Mouse (Mus musculus) MEL (cell line): Measurements from ENCODE around the gene Cep170. TPM values are rescaled to one million over a fixed set of nuclear protein-coding genes. Genes with fewer than 3 reads are reported as not detected.

Experiments used
- DNase-seq: peaks from one replicate; pipeline ENCODE4 v3.0.0; 2011; ENCODE audit warnings: low read depth, low spot score
- H3K27ac ChIP-seq: 2 replicates; pipeline ENCODE4 v1.5.1; 2012; ENCODE audit warnings: low read depth, mild to moderate bottlenecking, control low read depth, low read length, moderate library complexity; ENCODE audit not compliant: control insufficient read depth
- H3K27me3 ChIP-seq, 2 experiments: fragments of 150-350 bp in 1 of 2; sonication (generic) in 1 of 2; 2 replicates each; pipeline ENCODE4 v1.6.1; 2012; ENCODE audit warnings: low read length in 2 of 2, mild to moderate bottlenecking in 2 of 2, improper control_type of control experiment in 1 of 2, moderate library complexity in 1 of 2; ENCODE audit not compliant: insufficient read depth in 2 of 2, control insufficient read depth in 1 of 2
- H3K36me3 ChIP-seq, 2 experiments: 2 replicates each; pipeline ENCODE4 v1.6.1; 2012 to 2014; ENCODE audit warnings: low read length in 2 of 2, improper control_type of control experiment in 1 of 2, inconsistent platforms in 1 of 2, mild to moderate bottlenecking in 1 of 2; ENCODE audit not compliant: insufficient read depth in 2 of 2, control insufficient read depth in 1 of 2
- H3K4me1 ChIP-seq, 2 experiments: fragments of 150-350 bp in 1 of 2; sonication (generic) in 1 of 2; 2 replicates each; pipeline ENCODE4 v1.6.1; 2012; ENCODE audit warnings: low read length in 2 of 2, improper control_type of control experiment in 1 of 2, mild to moderate bottlenecking in 1 of 2; ENCODE audit not compliant: insufficient read depth in 2 of 2, control insufficient read depth in 1 of 2
- H3K4me3 ChIP-seq, 2 experiments: fragments of 150-350 bp in 1 of 2; sonication (generic) in 1 of 2; 2 replicates each; pipeline ENCODE4 v1.5.1; 2012; ENCODE audit warnings: low read depth in 2 of 2, low read length in 2 of 2, mild to moderate bottlenecking in 2 of 2, moderate library complexity in 2 of 2, control low read depth in 1 of 2, improper control_type of control experiment in 1 of 2; ENCODE audit not compliant: control insufficient read depth in 1 of 2, insufficient read depth in 1 of 2
- H3K79me2 ChIP-seq: 2 replicates; pipeline ENCODE4 v1.6.1; 2012; ENCODE audit warnings: mild to moderate bottlenecking, low read length, moderate library complexity; ENCODE audit not compliant: control insufficient read depth, poor library complexity, insufficient read depth
- H3K9ac ChIP-seq: 2 replicates; pipeline ENCODE4 v1.6.1; 2012; ENCODE audit warnings: low read depth, mild to moderate bottlenecking, control low read depth, low read length, moderate library complexity; ENCODE audit not compliant: control insufficient read depth, poor library complexity, severe bottlenecking
- H3K9me3 ChIP-seq: fragments of 150-350 bp; sonication (generic); replicated peaks from 2 replicates; pipeline ENCODE4 v1.6.1; 2012; ENCODE audit warnings: mild to moderate bottlenecking, low read length, improper control_type of control experiment, moderate library complexity; ENCODE audit not compliant: insufficient read depth
- CHD1 ChIP-seq: IDR thresholded peaks from 2 replicates; pipeline ENCODE4 v1.6.1; 2012; ENCODE audit warnings: low read depth, mild to moderate bottlenecking, inconsistent platforms, low read length, improper control_type of control experiment
- CHD2 ChIP-seq: IDR thresholded peaks from 2 replicates; pipeline ENCODE4 v1.6.1; 2011; ENCODE audit warnings: low read length, improper control_type of control experiment
- CTCF ChIP-seq, 3 experiments: IDR thresholded peaks in 2 of 3; conservative IDR thresholded peaks in 1 of 3; 2 replicates each; pipeline ENCODE4 v1.5.1; 2011 to 2012; ENCODE audit warnings: low read length in 3 of 3, low read depth in 2 of 3, mild to moderate bottlenecking in 2 of 3, improper control_type of control experiment in 1 of 3, inconsistent platforms in 1 of 3, mixed read lengths in 1 of 3, moderate library complexity in 1 of 3; ENCODE audit not compliant: control insufficient read depth in 1 of 3, insufficient read depth in 1 of 3, poor library complexity in 1 of 3, severe bottlenecking in 1 of 3
- E2F4 ChIP-seq: IDR thresholded peaks from 2 replicates; pipeline ENCODE4 v1.6.1; 2011; ENCODE audit warnings: low read depth, low read length, improper control_type of control experiment, borderline replicate concordance
- EP300 ChIP-seq, 2 experiments: IDR thresholded peaks; 2 replicates each; pipeline ENCODE4 v1.6.1; 2011; ENCODE audit warnings: improper control_type of control experiment in 2 of 2, low read length in 2 of 2, low read depth in 1 of 2, mild to moderate bottlenecking in 1 of 2
- ETS1 ChIP-seq: IDR thresholded peaks from 2 replicates; pipeline ENCODE4 v1.6.1; 2012; ENCODE audit warnings: low read depth, mild to moderate bottlenecking, inconsistent platforms, low read length, improper control_type of control experiment, moderate library complexity
- GATA1 ChIP-seq: IDR thresholded peaks from 2 replicates; pipeline ENCODE4 v1.6.1; 2011; ENCODE audit warnings: low read depth, low read length, improper control_type of control experiment
- MAX ChIP-seq: IDR thresholded peaks from 2 replicates; pipeline ENCODE4 v1.6.1; 2011; ENCODE audit warnings: low read length, improper control_type of control experiment
- MAZ ChIP-seq: IDR thresholded peaks from 2 replicates; pipeline ENCODE4 v1.6.1; 2012; ENCODE audit warnings: low read depth, mild to moderate bottlenecking, inconsistent platforms, low read length, improper control_type of control experiment
- MEF2A ChIP-seq: IDR thresholded peaks from 2 replicates; pipeline ENCODE4 v1.6.1; 2014; ENCODE audit warnings: low read depth, mild to moderate bottlenecking, inconsistent platforms, low read length, improper control_type of control experiment; ENCODE audit not compliant: poor library complexity, insufficient replicate concordance, severe bottlenecking; ENCODE audit errors: extremely low read depth
- NELFE ChIP-seq: IDR thresholded peaks from 2 replicates; pipeline ENCODE4 v1.6.1; 2011; ENCODE audit warnings: low read depth, low read length, improper control_type of control experiment
- RCOR1 ChIP-seq: IDR thresholded peaks from 2 replicates; pipeline ENCODE4 v1.6.1; 2012; ENCODE audit warnings: low read depth, mild to moderate bottlenecking, inconsistent platforms, low read length, improper control_type of control experiment
- SIN3A ChIP-seq: IDR thresholded peaks from 2 replicates; pipeline ENCODE4 v1.6.1; 2012; ENCODE audit warnings: low read length, improper control_type of control experiment, inconsistent platforms
- TAL1 ChIP-seq: IDR thresholded peaks from 2 replicates; pipeline ENCODE4 v1.6.1; 2012; ENCODE audit warnings: mild to moderate bottlenecking, inconsistent platforms, low read length, moderate library complexity, mixed read lengths
- TCF12 ChIP-seq: IDR thresholded peaks from 2 replicates; pipeline ENCODE4 v1.6.1; 2014; ENCODE audit warnings: low read depth, mild to moderate bottlenecking, inconsistent platforms, low read length, improper control_type of control experiment, moderate library complexity
- USF1 ChIP-seq: IDR thresholded peaks from 2 replicates; pipeline ENCODE4 v1.6.1; 2014; ENCODE audit warnings: low read depth, mild to moderate bottlenecking, inconsistent platforms, low read length, improper control_type of control experiment, moderate library complexity
- ZC3H11A ChIP-seq: IDR thresholded peaks from 2 replicates; pipeline ENCODE4 v1.6.1; 2012; ENCODE audit warnings: low read depth, mild to moderate bottlenecking, inconsistent platforms, low read length, improper control_type of control experiment
- ZKSCAN1 ChIP-seq: IDR thresholded peaks from 2 replicates; pipeline ENCODE4 v1.6.1; 2012; ENCODE audit warnings: low read depth, mild to moderate bottlenecking, inconsistent platforms, low read length, improper control_type of control experiment, moderate library complexity
- polyA plus RNA-seq, 2 experiments: library from polyadenylated mRNA; stranded (reverse) in 1 of 2; unstranded in 1 of 2; fragments of >175 nt in 1 of 2; fragments of >200 nt in 1 of 2; gene quantifications; 2 replicates each; pipeline versions ENCODE4 v1.2.1 to v1.2.4; 2012; ENCODE audit warnings: low replicate concordance in 2 of 2, low read depth in 1 of 2; ENCODE audit not compliant: insufficient read length in 2 of 2, insufficient read depth in 1 of 2, missing spikeins in 1 of 2
- total RNA-seq: library from RNA; depleted of rRNA; stranded (reverse); fragments of 300-350 nt; gene quantifications from 2 replicates; pipeline ENCODE4 v1.2.3, GENCODE M21; 2012

Cep170 gene
- total and polyA plus RNA-seq, 3 experiments, result 9.2 to 423 (median 13.9) TPM

GRCm38 (mm10) chr1:176833257-176833656 is 19.4 kb upstream of the Cep170 start:
- TF ChIP-seq TAL1, result no peak
- no peak for TF ChIP-seq CHD2
- no peak for TF ChIP-seq CTCF (IDR thresholded peaks at IDR 0.05 in 2 of 3, conservative IDR thresholded peaks at IDR 0.05 in 1 of 3; ENCODE audit: control insufficient read depth in 1 of 3, insufficient read depth in 1 of 3, low read depth in 2 of 3, low read length in 3 of 3, poor library complexity in 1 of 3, severe bottlenecking in 1 of 3)
- TF ChIP-seq MEF2A, result no peak
- TF ChIP-seq GATA1, result no peak
- no peak for TF ChIP-seq E2F4
- TF ChIP-seq USF1, result no peak
- no peak for TF ChIP-seq ZKSCAN1
- no peak for TF ChIP-seq MAZ
- no peak for TF ChIP-seq SIN3A
- TF ChIP-seq TCF12, result no peak
- TF ChIP-seq RCOR1, result no peak
- no peak for TF ChIP-seq MAX
- TF ChIP-seq NELFE, result no peak
- no peak for TF ChIP-seq ZC3H11A
- TF ChIP-seq CHD1, result no peak
- TF ChIP-seq, all 39 proteins: peak for 0
- H3K4me3 ChIP-seq, result no peak overlapping the region
- H3K27ac ChIP-seq, result no peak overlapping the region
- H3K36me3 ChIP-seq, result peaks cover 0 to 13% of the 10 kb centered on the region in 2 experiments; a peak in 2 of 4 replicates
- no peaks in the 10 kb centered on the region for H3K9me3 ChIP-seq
- H3K9ac ChIP-seq, result no peak overlapping the region
- H3K4me1 ChIP-seq, result peaks cover 8 to 23% of the 10 kb centered on the region in 2 experiments
- H3K79me2 ChIP-seq, result peaks cover 18% of the 10 kb centered on the region
- H3K27me3 ChIP-seq, result no peaks in the 10 kb centered on the region
- no peak for DNase-seq

- Histone ChIP-seq H3K27me3 (no peaks in the 10 kb centered on the region), H3K36me3 (peaks cover 0 to 19% of the 10 kb centered on the region in 2 experiments; a peak in 2 of 4 replicates), H3K79me2 (peaks cover 18% of the 10 kb centered on the region), H3K27ac (no peak overlapping the region; the same call in 1 of the 2 replicates), H3K9ac (no peak overlapping the region), H3K9me3 (no peaks in the 10 kb centered on the region), H3K4me1 (peaks cover 12 to 26% of the 10 kb centered on the region in 2 experiments), H3K4me3 (no peak overlapping the region)
- peak; percentile 51 for DNase-seq
- no peak for TF ChIP-seq EP300 (IDR thresholded peaks at IDR 0.05; ENCODE audit: low read depth in 1 of 2, low read length in 2 of 2)
- 0 out of 2 replicates have a peak, but pooled peaks have one; percentile 16 for TF ChIP-seq ETS1
Observed at GRCm38 (mm10) chr1:176832607-176833006, 18.7 kb upstream of the Cep170 start.
